Mouse (Mus musculus) large intestine, adult 2 months (tissue): ENCODE data around the gene Ttc7b. TPM values are rescaled to one million over a fixed set of nuclear protein-coding genes. Genes with fewer than 3 reads are reported as not detected.

ENCODE experiments used
- DNase-seq: peaks from one replicate; pipeline ENCODE4 v3.0.0-alpha.2; 2012; ENCODE audit warnings: low read depth, low spot score
- WGBS: fragments of 180-500 bp; shearing (Covaris S2); methylation state at CpG from one replicate; pipeline ENCODE4 v1.1.7; 2018; 5-methylcytosine and 5-hydroxymethylcytosine counted together
- polyA plus RNA-seq: library from polyadenylated mRNA; depleted of rRNA; stranded (reverse); fragments of >200 nt; gene quantifications from 2 replicates; pipeline ENCODE4 v1.2.3, GENCODE M21; 2012

Gene Ttc7b
- polyA plus RNA-seq, 1 experiment = 9.9 TPM

DNA sequence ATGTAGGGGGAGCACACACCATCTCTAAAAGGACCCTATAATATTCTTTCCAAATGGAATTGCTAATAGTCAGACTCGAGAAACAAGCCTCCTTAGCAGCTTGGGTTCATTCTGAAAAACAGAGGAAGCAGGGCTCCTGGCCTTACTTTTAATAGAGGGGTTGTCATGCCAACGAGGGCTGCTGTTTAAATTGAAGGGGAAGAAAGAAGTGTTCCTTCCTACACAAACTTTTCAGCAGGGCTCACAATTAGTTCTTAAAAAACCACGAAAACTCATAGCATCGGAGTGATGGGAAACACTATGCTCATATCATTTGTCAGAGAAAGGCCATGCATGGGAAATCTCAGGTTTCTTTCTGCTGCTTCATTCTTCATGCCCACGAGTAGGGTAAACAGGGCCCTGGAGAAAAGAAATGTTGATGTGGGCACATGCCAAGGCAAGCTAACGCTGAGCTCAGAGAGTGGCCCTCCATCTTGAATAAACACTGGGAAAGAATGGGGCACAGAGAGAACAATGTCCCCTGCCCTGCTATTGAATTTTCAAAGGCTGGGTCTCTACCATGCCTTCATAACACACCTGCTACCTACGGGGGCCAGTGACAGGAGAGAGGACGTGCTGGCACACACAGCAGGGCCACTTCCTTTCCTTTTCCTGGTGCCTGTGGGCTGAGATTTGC lies 122.2 kb downstream of the Ttc7b start:
- no peak for DNase-seq
- 60% methylated on average over 8 of the region's 8 CpGs for WGBS

- DNase-seq = no peak
- 86% methylated on average over 15 of the region's 15 CpGs for WGBS
These were observed 123.0 kb downstream of the Ttc7b start for GRCm38 (mm10) chr12:100397432-100398146.

- 93% methylated on average over 2 of the region's 2 CpGs for WGBS
- no peak for DNase-seq
These were observed 123.8 kb downstream of the Ttc7b start for GRCm38 (mm10) chr12:100396806-100397205.

GRCm38 (mm10) chr12:100393532-100393931 lies 127.1 kb downstream of the Ttc7b start:
- DNase-seq = no peak
- WGBS = 54% methylated on average over 3 of the region's 3 CpGs

- no peak for DNase-seq
- 45% methylated on average over 3 of the region's 3 CpGs for WGBS
These were observed 127.5 kb downstream of the Ttc7b start for GRCm38 (mm10) chr12:100393109-100393508.

GRCm38 (mm10) chr12:100392466-100392865 lies 128.2 kb downstream of the Ttc7b start:
- no peak for DNase-seq
- WGBS = 65% methylated on average over 5 of the region's 5 CpGs

DNA sequence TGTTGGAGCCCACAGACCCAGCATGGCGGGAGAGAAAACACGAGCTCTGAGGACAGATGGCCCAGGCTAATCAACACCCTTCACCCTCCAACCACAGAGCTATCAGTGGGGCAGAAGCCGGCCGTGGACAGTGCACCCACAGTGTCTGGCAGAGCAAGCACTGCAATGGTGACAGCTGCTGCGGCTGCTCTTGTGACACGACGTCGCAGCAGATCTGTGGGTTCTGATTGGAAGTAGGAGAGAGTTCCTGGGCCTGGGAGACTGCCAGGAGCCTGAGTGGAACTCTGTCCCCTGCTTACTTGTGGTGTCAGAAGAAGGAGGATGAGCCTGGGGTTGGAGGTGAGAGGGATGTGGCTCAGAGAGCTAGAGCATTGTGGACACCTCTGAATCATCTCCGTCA lies 128.7 kb downstream of the Ttc7b start:
- 90% methylated on average over 9 of the region's 9 CpGs for WGBS
- DNase-seq = no peak

DNA sequence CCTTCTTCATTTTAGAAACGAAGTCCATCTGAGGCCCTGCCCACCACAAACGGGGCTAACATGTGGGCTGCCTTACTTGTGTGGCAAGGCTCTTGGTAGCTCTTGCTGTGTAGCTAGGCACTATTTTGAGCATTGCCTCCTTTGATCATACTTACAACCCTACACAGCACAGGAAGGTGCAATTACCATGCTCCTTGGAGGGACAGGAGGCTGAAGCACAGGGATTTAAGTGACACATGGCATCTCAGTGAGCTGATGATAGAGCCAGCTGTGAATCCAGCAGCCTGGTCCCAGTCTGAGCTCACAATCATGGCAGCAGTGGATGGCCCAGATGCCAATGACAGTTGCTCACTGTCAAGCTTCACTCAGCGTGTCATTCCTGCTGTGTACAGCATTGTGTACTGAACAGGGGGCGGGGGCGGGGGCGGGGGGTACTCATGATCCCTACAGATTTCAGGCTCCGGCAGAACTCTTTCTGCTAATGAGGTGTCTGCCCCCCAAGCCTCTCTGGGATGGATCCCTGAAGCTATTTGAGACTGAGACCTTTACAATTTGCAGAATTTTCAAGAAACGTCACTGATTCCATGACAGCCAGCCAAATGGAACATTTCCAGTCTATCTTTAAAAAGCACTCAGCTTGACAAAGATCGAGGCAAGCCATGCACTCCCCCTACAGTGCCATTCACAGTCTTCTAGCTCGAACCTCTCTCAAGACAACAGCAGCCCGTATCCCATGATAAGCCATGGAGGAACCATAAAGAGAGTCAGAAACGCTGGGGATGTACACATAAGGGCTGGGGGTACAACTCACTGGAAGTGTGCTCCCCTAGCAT lies 130.5 kb downstream of the Ttc7b start:
- 88% methylated on average over 12 of the region's 12 CpGs for WGBS
- no peak for DNase-seq

- WGBS = 75% methylated on average over 3 of the region's 3 CpGs
- DNase-seq = no peak
These were observed 134.4 kb downstream of the Ttc7b start for GRCm38 (mm10) chr12:100386259-100386658.

DNA sequence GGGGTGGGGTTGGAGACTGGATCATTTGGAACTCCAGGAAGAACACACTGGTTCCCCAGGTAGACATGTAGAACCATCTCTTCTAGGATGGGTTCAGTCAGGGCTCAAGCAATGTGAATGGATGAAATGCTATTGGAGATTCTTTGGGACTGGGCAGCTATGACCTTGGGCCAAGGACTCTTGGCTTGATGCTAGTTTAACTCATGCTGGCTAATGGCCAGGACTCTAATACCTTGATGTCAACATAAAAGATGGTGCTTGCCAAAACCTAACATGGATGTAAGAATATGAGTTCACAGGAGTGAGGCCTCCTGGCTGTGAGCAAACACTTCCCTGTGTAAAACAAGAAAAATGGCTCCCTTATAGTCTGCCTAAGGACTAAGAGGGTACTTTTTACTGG lies 138.1 kb downstream of the Ttc7b start:
- DNase-seq = no peak

GRCm38 (mm10) chr12:100381941-100382340 lies 138.7 kb downstream of the Ttc7b start:
- DNase-seq = no peak
- WGBS = 87% methylated on average over 6 of the region's 6 CpGs

GRCm38 (mm10) chr12:100380697-100381291 lies 139.8 kb downstream of the Ttc7b start:
- WGBS = 72% methylated on average over 14 of the region's 14 CpGs
- no peak for DNase-seq

DNA sequence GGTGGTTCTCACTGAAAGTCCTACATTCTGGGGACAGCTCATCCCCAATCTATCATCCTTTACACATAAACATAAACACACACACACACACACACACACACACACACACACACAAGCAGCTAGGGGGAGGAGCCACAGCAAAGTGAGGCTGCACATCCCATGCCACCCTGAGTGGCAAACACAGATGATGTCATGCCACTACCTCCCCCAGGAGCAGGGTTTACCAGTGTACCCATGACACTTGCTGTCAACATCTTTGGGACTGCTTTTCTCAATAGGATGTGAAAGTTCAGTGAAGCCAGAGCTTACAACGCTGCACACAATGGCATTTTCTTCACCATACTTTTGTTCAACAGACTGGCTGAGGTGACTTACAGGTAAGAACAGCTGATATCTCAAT lies 140.8 kb downstream of the Ttc7b start:
- DNase-seq = no peak
- 83% methylated on average over 1 of the region's 1 CpGs for WGBS

DNA sequence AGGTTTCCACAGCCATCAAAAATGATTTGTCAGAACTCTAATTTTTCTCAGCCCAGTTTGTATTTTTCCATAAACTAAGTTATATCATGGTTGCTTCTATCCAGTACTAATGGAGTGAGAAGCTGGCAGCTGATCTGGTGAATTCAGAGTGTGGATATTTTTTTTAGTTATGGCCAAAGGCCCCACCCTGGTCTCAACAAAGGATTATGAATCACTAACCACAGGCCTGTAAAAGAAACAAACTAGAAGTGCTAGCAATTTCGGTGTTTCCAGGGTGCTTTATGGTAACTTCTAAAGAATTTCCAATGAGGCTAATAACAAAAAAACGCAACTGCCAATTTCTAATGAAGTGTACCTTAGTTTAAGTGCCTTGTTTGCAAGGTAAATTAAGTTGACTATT lies 142.4 kb downstream of the Ttc7b start:
- 44% methylated on average over 2 of the region's 2 CpGs for WGBS
- DNase-seq = no peak

- 47% methylated on average over 1 of the region's 1 CpGs for WGBS
These were observed 142.8 kb downstream of the Ttc7b start for GRCm38 (mm10) chr12:100377791-100378190.

GRCm38 (mm10) chr12:100375801-100376200 lies 144.8 kb downstream of the Ttc7b start:
- WGBS = 79% methylated on average over 8 of the region's 8 CpGs
- no peak for DNase-seq

More at GRCm38 (mm10) chr12:100377791-100378190, 142.8 kb downstream of the Ttc7b start:
- no peak for DNase-seq

- WGBS = 58% methylated on average over 7 of the region's 7 CpGs
- no peak for DNase-seq
These were observed 147.8 kb downstream of the Ttc7b start for GRCm38 (mm10) chr12:100372785-100373184.

GRCm38 (mm10) chr12:100372015-100372414 lies 148.6 kb downstream of the Ttc7b start:
- WGBS = 83% methylated on average over 4 of the region's 4 CpGs
- DNase-seq = no peak

DNA sequence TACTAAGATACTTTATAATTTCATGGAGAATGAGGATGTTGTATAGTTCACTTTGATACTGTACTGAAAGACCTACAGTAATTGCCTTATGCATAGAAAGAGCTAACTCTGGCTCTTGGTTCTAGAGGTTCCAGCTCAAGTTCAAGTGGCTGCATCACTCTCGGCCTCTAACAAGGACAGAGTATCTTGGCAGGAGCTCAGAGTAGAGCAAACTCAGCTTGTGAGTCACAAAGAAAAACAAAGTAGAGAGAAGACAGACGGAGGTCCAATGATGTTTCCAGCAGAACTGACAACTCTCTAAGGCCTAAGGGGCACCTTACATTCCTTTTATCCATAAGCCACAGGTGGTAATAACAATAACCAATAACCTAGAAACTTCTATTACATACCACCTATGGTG lies 150.8 kb downstream of the Ttc7b start:
- DNase-seq = no peak
- WGBS = 79% methylated on average over 2 of the region's 2 CpGs

DNA sequence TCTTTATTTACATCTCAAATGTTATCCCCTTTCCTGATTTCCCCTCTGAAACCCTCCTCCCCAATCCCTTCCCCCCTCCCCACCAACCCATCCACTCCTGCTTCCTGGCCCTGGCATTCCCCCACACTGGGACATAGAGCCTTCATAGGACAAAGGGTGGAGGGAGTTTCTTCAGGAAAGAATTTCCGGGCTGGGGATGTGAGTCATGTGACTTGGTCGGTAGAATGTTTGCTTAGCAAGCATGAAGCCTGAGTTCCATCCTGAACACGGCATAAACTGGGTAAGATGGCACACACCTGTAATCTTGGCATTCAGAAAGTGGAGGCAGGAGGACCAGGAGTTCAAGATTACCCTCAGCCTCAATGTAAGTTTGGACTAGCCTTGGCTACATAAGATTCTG lies 151.4 kb downstream of the Ttc7b start:
- no peak for DNase-seq
- 20% methylated on average over 3 of the region's 3 CpGs for WGBS
